In the genomic region with DNA sequence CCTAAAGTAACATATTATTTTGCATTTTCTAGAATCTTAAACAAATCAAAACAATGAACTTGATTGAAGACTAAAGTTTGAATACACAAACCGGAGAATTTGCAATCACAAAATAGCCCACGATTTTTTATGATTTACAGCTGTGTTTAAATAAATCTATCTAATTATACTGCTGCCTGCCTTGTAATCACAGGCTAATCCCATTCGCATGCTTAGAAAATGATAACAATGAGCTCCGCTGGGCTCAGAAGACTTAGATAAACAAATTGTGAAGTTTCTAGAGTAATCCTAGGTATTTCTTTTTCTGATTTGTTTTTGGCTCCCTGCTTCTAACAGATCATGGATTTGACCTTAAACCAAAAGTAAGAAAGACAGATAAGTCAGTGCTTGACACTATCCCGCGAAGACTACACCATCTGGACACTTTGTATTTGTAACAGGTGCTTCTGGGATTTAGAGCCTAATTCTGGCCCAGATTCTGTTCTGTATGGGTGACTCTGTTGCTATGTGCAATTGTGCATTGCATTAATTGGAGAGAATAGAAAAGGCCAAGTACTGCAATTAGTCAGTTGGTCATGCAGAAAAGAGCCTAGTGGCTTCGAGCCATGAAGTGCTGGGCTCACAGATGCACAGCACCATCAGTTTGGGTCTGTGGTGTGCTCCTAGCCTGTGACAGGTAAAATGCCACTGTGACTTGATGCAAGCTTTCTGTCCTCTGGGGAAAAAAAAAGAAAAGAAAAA, we compare ENCODE assay signal across 15 mouse cellular contexts. TPM values are rescaled to one million over a fixed set of nuclear protein-coding genes. Genes with fewer than 3 reads are reported as not detected.
DNase-seq lines count a peak whose midpoint lies in the region; ATAC-seq and TF ChIP-seq lines count a peak whose summit lies in the region.
"Had no signal": no experiment of that assay in that cellular context is flagged by ENCODE, and none has a peak within 500 bp of the region (broad histone marks: within the 10 kb centered on the region; RNA-seq: fewer than 3 reads in every experiment).

No protein-coding gene starts in this region.

- TF ChIP-seq CTCF in hindbrain, postnatal 0 days (IDR thresholded peaks at IDR 0.05; ENCODE audit: low read depth), result no peak

- 45% methylated on average over 7 of the region's 7 CpGs for WGBS in hindbrain, postnatal 0 days
- WGBS in kidney, embryonic 16.5 days, result 69% methylated on average over 7 of the region's 7 CpGs

- no peak overlapping the region for H3K4me3 ChIP-seq in hindbrain, postnatal 0 days (ENCODE audit: low read length)
- H3K4me3 ChIP-seq in kidney, embryonic 16.5 days (ENCODE audit: low read length), result no peak overlapping the region
- H3K4me3 ChIP-seq: embryonic facial prominence, embryonic 15.5 days; heart, embryonic 12.5 days; liver, embryonic 13.5 days had no signal

- no peak overlapping the region for H3K27ac ChIP-seq in hindbrain, postnatal 0 days
- H3K27ac ChIP-seq in kidney, embryonic 16.5 days (ENCODE audit: low read length), result no peak overlapping the region
- H3K27ac ChIP-seq: embryonic facial prominence, embryonic 15.5 days; liver, embryonic 13.5 days had no signal

- no peak overlapping the region for H3K4me2 ChIP-seq in hindbrain, postnatal 0 days (ENCODE audit: low read depth, low read length)
- H3K4me2 ChIP-seq in kidney, embryonic 16.5 days (replicated peaks; ENCODE audit: low read depth, low read length), result no peak overlapping the region
- H3K4me2 ChIP-seq: embryonic facial prominence, embryonic 15.5 days; heart, embryonic 12.5 days; liver, embryonic 13.5 days had no signal

- peak; percentile 7 for DNase-seq in layer of hippocampus, adult 9-11 months
- DNase-seq in layer of hippocampus, adult 9-10 months (ENCODE audit: low spot score), result no peak
- DNase-seq in cerebellum, postnatal 25 days, result peak; percentile 69 to 78
- peak; percentile 84 for DNase-seq in hindbrain, postnatal 0 days (ENCODE audit: low spot score)
- peak; percentile 83 for DNase-seq in retina, postnatal 1 day
- no peak for DNase-seq in thymus, postnatal 14 days
- DNase-seq: kidney, postnatal 14 days; liver, embryonic 13.5 days; right cerebral cortex, postnatal 25 days; thymus, postnatal 36 days had no signal

- ATAC-seq in hindbrain, postnatal 0 days, result peak; percentile 96
- no peak for ATAC-seq in kidney, embryonic 16.5 days (ENCODE audit: low FRiP score, low TSS enrichment)

- no peak overlapping the region for H3K9ac ChIP-seq in hindbrain, postnatal 0 days (replicated peaks; ENCODE audit: low read length)
- H3K9ac ChIP-seq in kidney, embryonic 16.5 days (replicated peaks; ENCODE audit: low read length), result no peak overlapping the region
- H3K9ac ChIP-seq: embryonic facial prominence, embryonic 15.5 days; heart, embryonic 12.5 days; liver, embryonic 13.5 days had no signal

- no peaks in the 10 kb centered on the region for H3K4me1 ChIP-seq in hindbrain, postnatal 0 days (ENCODE audit: insufficient read depth, low read length)
- H3K4me1 ChIP-seq in kidney, embryonic 16.5 days (ENCODE audit: insufficient read depth, low read length), result no peaks in the 10 kb centered on the region
- H3K4me1 ChIP-seq: embryonic facial prominence, embryonic 15.5 days; heart, embryonic 12.5 days; liver, embryonic 13.5 days had no signal

- no peaks in the 10 kb centered on the region for H3K36me3 ChIP-seq in hindbrain, postnatal 0 days (ENCODE audit: insufficient read depth, low read length)
- H3K36me3 ChIP-seq in kidney, embryonic 16.5 days (ENCODE audit: insufficient read depth, low read length), result no peaks in the 10 kb centered on the region
- H3K36me3 ChIP-seq: embryonic facial prominence, embryonic 15.5 days; heart, embryonic 12.5 days; liver, embryonic 13.5 days had no signal

- H3K27me3 ChIP-seq in hindbrain, postnatal 0 days (ENCODE audit: insufficient read depth, low read length), result no peaks in the 10 kb centered on the region
- no peaks in the 10 kb centered on the region for H3K27me3 ChIP-seq in kidney, embryonic 16.5 days (ENCODE audit: insufficient read depth, low read length)
- H3K27me3 ChIP-seq: embryonic facial prominence, embryonic 15.5 days; heart, embryonic 12.5 days; liver, embryonic 13.5 days had no signal

- no peaks in the 10 kb centered on the region for H3K9me3 ChIP-seq in hindbrain, postnatal 0 days (ENCODE audit: low read length)
- H3K9me3 ChIP-seq in kidney, embryonic 16.5 days (ENCODE audit: low read length), result no peaks in the 10 kb centered on the region
- H3K9me3 ChIP-seq: embryonic facial prominence, embryonic 15.5 days; heart, embryonic 12.5 days; liver, embryonic 13.5 days had no signal

RNA-seq across cellular contexts. Expression of gene 4921530L21Rik, which starts 15.2 kb away (rescaled TPM):
- total RNA-seq in hindbrain, postnatal 0 days (2014; rRNA removed), result not detected in 2 replicates
- 0.13 TPM in 1 of 2 replicates, not detected in the other for polyA plus RNA-seq in hindbrain, postnatal 0 days (2015; fragmentation: Nextera tagmentation; extraction: Ambion mirVana)
- not detected in 2 replicates for polyA plus RNA-seq in kidney, embryonic 16.5 days (2015; fragmentation: Nextera tagmentation; extraction: Ambion mirVana)
- total RNA-seq: left cerebral cortex, adult 8-10 months had no signal
- polyA plus RNA-seq: embryonic facial prominence, embryonic 15.5 days; heart, embryonic 12.5 days; intestine, embryonic 14.5 days; liver, embryonic 13.5 days had no signal

Comparison
In these comparisons a context has a peak if more than half of its experiments do, and no peak if none do; other contexts are left out.
1. DNase-seq: peak in layer of hippocampus, adult 9-11 months (single experiment), cerebellum, postnatal 25 days (2 of 2), hindbrain, postnatal 0 days (single experiment) and retina, postnatal 1 day (single experiment); none in layer of hippocampus, adult 9-10 months (single experiment) and thymus, postnatal 14 days (single experiment).